Mouse (Mus musculus) stomach, postnatal 0 days (tissue): ENCODE measurements around the gene Mapt. TPM values are rescaled to one million over a fixed set of nuclear protein-coding genes. Genes with fewer than 3 reads are reported as not detected.

Experiments
- ATAC-seq: fragments of 200-750 bp; cut with Nextera tagmentation; 2 replicates; pipeline ENCODE4 v1.8.0; 2017; ENCODE audit not compliant: low FRiP score, low TSS enrichment
- DNase-seq: peaks from one replicate; pipeline ENCODE4 v3.0.0-alpha.2; 2016; ENCODE audit warnings: low spot score
- H3K27ac ChIP-seq: fragments of 300-500 bp; sonication (generic); replicated peaks from 2 replicates; pipeline ENCODE4 v1.5.1; 2014; ENCODE audit warnings: mild to moderate bottlenecking, control low read depth
- H3K27me3 ChIP-seq: fragments of 300-500 bp; sonication (generic); 2 replicates; pipeline ENCODE4 v1.6.1; 2014; ENCODE audit warnings: low read length; ENCODE audit not compliant: control insufficient read depth, insufficient read depth
- H3K36me3 ChIP-seq: fragments of 300-500 bp; sonication (generic); 2 replicates; pipeline ENCODE4 v1.6.1; 2014; ENCODE audit warnings: low read length, mixed read lengths; ENCODE audit not compliant: control insufficient read depth, insufficient read depth
- H3K4me1 ChIP-seq: fragments of 300-500 bp; sonication (generic); replicated peaks from 2 replicates; pipeline ENCODE4 v1.6.1; 2014; ENCODE audit warnings: antibody characterized with exemption; ENCODE audit not compliant: control insufficient read depth, insufficient read depth
- H3K4me2 ChIP-seq: fragments of 300-500 bp; sonication (generic); replicated peaks from 2 replicates; pipeline ENCODE4 v1.6.1; 2014; ENCODE audit warnings: low read depth, mild to moderate bottlenecking, control low read depth, moderate library complexity
- H3K4me3 ChIP-seq: fragments of 300-500 bp; sonication (generic); 2 replicates; pipeline ENCODE4 v1.5.1; 2014; ENCODE audit warnings: low read depth, low read length, control low read depth
- H3K9ac ChIP-seq: fragments of 300-500 bp; sonication (generic); 2 replicates; pipeline ENCODE4 v1.6.1; 2014; ENCODE audit warnings: mild to moderate bottlenecking, low read length, control low read depth, mixed read lengths
- H3K9me3 ChIP-seq: fragments of 300-500 bp; sonication (generic); 2 replicates; pipeline ENCODE4 v1.6.1; 2016; ENCODE audit warnings: low read length; ENCODE audit not compliant: control insufficient read depth
- CTCF ChIP-seq: IDR thresholded peaks from 2 replicates; pipeline ENCODE4 v1.5.1; 2016; ENCODE audit warnings: antibody characterized with exemption, low read depth, mild to moderate bottlenecking, moderate library complexity
- EP300 ChIP-seq: optimal IDR thresholded peaks from 2 replicates; pipeline ENCODE3; 2016; ENCODE audit warnings: antibody characterized with exemption
- WGBS: fragments of 180-500 bp; shearing (Covaris S2); extraction: QIAGEN DNeasy Blood & Tissue Kit; methylation state at CpG from one replicate; pipeline ENCODE4 v1.1.7; 2014; 5-methylcytosine and 5-hydroxymethylcytosine counted together
- polyA plus RNA-seq: library from polyadenylated mRNA; unstranded; fragments of >200 nt; fragmentation: Nextera tagmentation; extraction: Ambion mirVana; gene quantifications from 2 replicates; pipeline ENCODE4 v1.2.1, GENCODE M21; 2015

Gene Mapt
- polyA plus RNA-seq, 1 experiment from 2014 or later, result 8.2 TPM

DNA sequence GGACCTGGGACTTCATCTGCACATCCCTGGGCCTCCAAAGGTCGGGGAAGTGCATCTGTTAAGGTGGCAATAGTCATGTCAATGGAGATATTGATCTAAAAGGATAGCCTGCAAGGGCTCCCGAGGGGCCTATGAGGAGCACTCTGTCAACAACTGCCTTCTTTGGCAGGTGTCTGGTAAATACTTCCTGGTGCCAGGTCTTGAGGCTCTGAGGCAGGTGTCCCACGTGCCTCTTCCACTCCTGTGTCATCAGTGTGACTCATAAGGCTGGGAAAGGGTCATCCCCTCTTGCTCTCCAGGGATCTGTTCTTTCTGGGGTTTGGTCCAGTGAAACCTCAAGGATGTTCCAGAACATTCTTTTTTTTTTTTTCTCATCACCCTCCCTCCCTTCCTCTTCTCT, 48.3 kb downstream of the Mapt start:
- no peaks in the 10 kb centered on the region for H3K4me1 ChIP-seq
- H3K4me2 ChIP-seq, result no peak overlapping the region
- 41% methylated on average over 3 of the region's 3 CpGs for WGBS
- TF ChIP-seq EP300 (no peak), CTCF (no peak)
- no peaks in the 10 kb centered on the region for H3K9me3 ChIP-seq
- ATAC-seq (no peak), DNase-seq (no peak)
- no peak overlapping the region for H3K9ac ChIP-seq
- no peaks in the 10 kb centered on the region for H3K27me3 ChIP-seq
- no peaks in the 10 kb centered on the region for H3K36me3 ChIP-seq
- H3K4me3 ChIP-seq, result no peak overlapping the region
- H3K27ac ChIP-seq, result no peak overlapping the region

GRCm38 (mm10) chr11:104281501-104281900, 50.3 kb downstream of the Mapt start:
- no peak overlapping the region for H3K4me3 ChIP-seq
- H3K9me3 ChIP-seq, result no peaks in the 10 kb centered on the region
- H3K9ac ChIP-seq, result no peak overlapping the region
- H3K27ac ChIP-seq, result no peak overlapping the region
- ATAC-seq (no peak), DNase-seq (no peak)
- no peak overlapping the region for H3K4me2 ChIP-seq
- no peaks in the 10 kb centered on the region for H3K4me1 ChIP-seq
- TF ChIP-seq EP300 (no peak), CTCF (no peak)
- WGBS, result 82% methylated on average over 5 of the region's 5 CpGs
- no peaks in the 10 kb centered on the region for H3K36me3 ChIP-seq
- no peaks in the 10 kb centered on the region for H3K27me3 ChIP-seq

DNA sequence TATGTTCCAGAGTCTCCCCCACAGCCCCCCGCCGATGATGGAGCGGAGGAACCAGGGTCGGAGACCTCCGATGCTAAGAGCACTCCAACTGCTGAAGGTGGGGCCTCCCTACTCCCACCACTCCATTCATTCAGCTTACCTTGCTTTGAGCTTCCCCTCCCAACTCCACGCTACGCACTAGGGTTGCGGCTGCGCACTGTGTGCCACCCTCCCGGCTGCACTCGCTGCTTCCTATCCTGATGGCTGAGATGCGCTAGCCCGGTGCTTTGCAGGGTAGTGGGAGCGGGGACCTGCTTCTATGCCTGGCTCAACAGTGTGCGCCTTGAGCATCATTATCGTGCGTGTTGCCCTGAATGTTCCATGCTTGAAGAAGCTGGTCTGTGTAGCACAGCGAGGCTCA, 55.9 kb downstream of the Mapt start:
- Histone ChIP-seq H3K4me2 (no peak overlapping the region), H3K9ac (no peak overlapping the region), H3K4me3 (no peak overlapping the region), H3K27me3 (no peaks in the 10 kb centered on the region), H3K36me3 (no peaks in the 10 kb centered on the region), H3K9me3 (no peaks in the 10 kb centered on the region), H3K27ac (no peak overlapping the region), H3K4me1 (peaks cover 2% of the 10 kb centered on the region; the same call in 1 of the 2 replicates)
- WGBS, result 96% methylated on average over 18 of the region's 18 CpGs
- no peak for ATAC-seq
- DNase-seq, result no peak
- no peak for TF ChIP-seq EP300
- TF ChIP-seq CTCF, result no peak

- Histone ChIP-seq H3K4me2 (no peak overlapping the region), H3K9me3 (no peaks in the 10 kb centered on the region), H3K36me3 (no peaks in the 10 kb centered on the region), H3K27me3 (no peaks in the 10 kb centered on the region), H3K27ac (peak overlapping the region; percentile 87), H3K9ac (no peak overlapping the region), H3K4me3 (no peak overlapping the region), H3K4me1 (peaks cover 2% of the 10 kb centered on the region; the same call in 1 of the 2 replicates)
- ATAC-seq, result no peak
- DNase-seq, result no peak
- WGBS, result 52% methylated on average over 6 of the region's 6 CpGs
- no peak for TF ChIP-seq CTCF
- TF ChIP-seq EP300, result no peak
These were observed 57.6 kb downstream of the Mapt start for GRCm38 (mm10) chr11:104288835-104289198.

DNA sequence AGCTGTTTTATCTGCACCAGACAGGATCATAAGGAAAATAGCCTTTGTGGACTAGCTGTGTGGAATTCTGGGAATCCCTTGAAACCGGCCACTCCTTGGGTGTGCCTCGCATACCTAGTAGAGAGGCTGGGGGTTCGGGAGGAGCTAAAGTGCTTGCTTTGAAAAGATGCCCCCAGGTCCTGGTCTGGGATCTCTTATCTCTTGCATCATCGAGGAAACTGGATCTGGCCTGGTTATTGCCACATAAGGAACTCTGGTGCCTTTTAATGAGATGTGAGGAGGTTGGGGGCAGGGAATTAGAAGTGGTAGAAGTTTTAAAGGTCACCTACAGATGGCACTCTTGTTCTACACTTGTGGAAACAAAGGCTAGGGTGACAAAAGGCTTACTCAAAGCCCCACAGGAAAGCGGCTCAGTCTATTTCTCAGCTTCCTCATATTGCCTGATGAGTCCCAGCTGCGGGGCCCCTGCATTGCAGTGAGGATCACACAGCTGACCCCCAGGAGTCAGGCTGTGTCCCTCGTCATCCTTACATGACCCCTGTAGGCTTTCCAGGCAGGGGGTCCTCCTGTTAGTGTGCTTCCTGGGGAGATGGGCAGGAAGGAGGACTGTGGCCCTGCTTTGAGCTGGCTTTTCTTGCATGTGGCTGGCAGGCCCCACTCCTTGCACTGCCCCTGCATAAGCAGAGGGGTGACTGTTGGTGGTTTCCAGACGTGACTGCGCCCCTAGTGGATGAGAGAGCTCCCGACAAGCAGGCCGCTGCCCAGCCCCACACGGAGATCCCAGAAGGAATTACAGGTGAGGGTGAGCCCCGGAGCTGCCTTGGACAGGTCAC, 58.2 kb downstream of the Mapt start:
- WGBS, result 19% methylated on average over 12 of the region's 13 CpGs
- TF ChIP-seq EP300, result peak; percentile 65
- TF ChIP-seq CTCF, result peak; percentile 77
- no peaks in the 10 kb centered on the region for H3K9me3 ChIP-seq

GRCm38 (mm10) chr11:104292443-104293220, 61.4 kb downstream of the Mapt start:
- Histone ChIP-seq H3K9me3 (no peaks in the 10 kb centered on the region), H3K27me3 (no peaks in the 10 kb centered on the region), H3K4me2 (no peak overlapping the region), H3K4me1 (peaks cover 2% of the 10 kb centered on the region; the same call in 1 of the 2 replicates), H3K36me3 (no peaks in the 10 kb centered on the region), H3K27ac (0 out of 2 replicates have a peak overlapping the region, but pooled peaks have one; percentile 18), H3K9ac (no peak overlapping the region), H3K4me3 (no peak overlapping the region)
- TF ChIP-seq EP300 (no peak), CTCF (no peak)
- ATAC-seq, result no peak
- 86% methylated on average over 7 of the region's 7 CpGs for WGBS
- no peak for DNase-seq

More for the DNA sequence above, 58.2 kb downstream of the Mapt start:
- H3K4me2 ChIP-seq, result no peak overlapping the region
- DNase-seq (peak; percentile 80), ATAC-seq (peak; percentile 73)
- peak overlapping the region; percentile 87 for H3K27ac ChIP-seq
- 0 out of 2 replicates have a peak overlapping the region, but pooled peaks have one; percentile 13 for H3K9ac ChIP-seq
- peaks cover 2% of the 10 kb centered on the region; the same call in 1 of the 2 replicates for H3K4me1 ChIP-seq
- H3K36me3 ChIP-seq, result no peaks in the 10 kb centered on the region
- H3K4me3 ChIP-seq, result no peak overlapping the region
- H3K27me3 ChIP-seq, result no peaks in the 10 kb centered on the region
